Mouse (Mus musculus) embryonic facial prominence, embryonic 14.5 days (tissue): ENCODE measurements around the gene Gpa33. TPM values are rescaled to one million over a fixed set of nuclear protein-coding genes. Genes with fewer than 3 reads are reported as not detected.

Experiments used
- ATAC-seq: fragments of 200-750 bp; cut with Nextera tagmentation; 2 replicates; pipeline ENCODE4 v1.8.0; 2017; ENCODE audit warnings: low read depth, moderate number of reproducible peaks, moderate TSS enrichment
- DNase-seq: peaks from one replicate; pipeline ENCODE4 v3.0.0-alpha.2; 2015; ENCODE audit warnings: low spot score
- H3K27ac ChIP-seq: fragments of 300-500 bp; sonication (generic); replicated peaks from 2 replicates; pipeline ENCODE4 v1.5.1; 2014; ENCODE audit warnings: low read depth, mild to moderate bottlenecking, low read length, moderate library complexity
- H3K27me3 ChIP-seq: fragments of 300-500 bp; sonication (generic); replicated peaks from 2 replicates; pipeline ENCODE4 v1.6.1; 2014; ENCODE audit warnings: low read length; ENCODE audit not compliant: control insufficient read depth, insufficient read depth
- H3K36me3 ChIP-seq: fragments of 300-500 bp; sonication (generic); 2 replicates; pipeline ENCODE4 v1.6.1; 2014; ENCODE audit warnings: low read length, mixed read lengths; ENCODE audit not compliant: control insufficient read depth, insufficient read depth
- H3K4me1 ChIP-seq: fragments of 300-500 bp; sonication (generic); 2 replicates; pipeline ENCODE4 v1.6.1; 2014; ENCODE audit warnings: antibody characterized with exemption, low read length; ENCODE audit not compliant: control insufficient read depth, insufficient read depth
- H3K4me2 ChIP-seq: fragments of 300-500 bp; sonication (generic); 2 replicates; pipeline ENCODE4 v1.6.1; 2014; ENCODE audit warnings: low read depth, mild to moderate bottlenecking, low read length, moderate library complexity, mixed read lengths
- H3K4me3 ChIP-seq: fragments of 300-500 bp; sonication (generic); 2 replicates; pipeline ENCODE4 v1.5.1; 2014; ENCODE audit warnings: low read depth, mild to moderate bottlenecking, low read length
- H3K9ac ChIP-seq: fragments of 300-500 bp; sonication (generic); 2 replicates; pipeline ENCODE4 v1.6.1; 2014; ENCODE audit warnings: low read depth, mild to moderate bottlenecking, low read length, moderate library complexity, mixed read lengths
- H3K9me3 ChIP-seq: fragments of 300-500 bp; sonication (generic); 2 replicates; pipeline ENCODE4 v1.6.1; 2016; ENCODE audit warnings: low read length; ENCODE audit not compliant: control insufficient read depth
- WGBS: fragments of 180-500 bp; shearing (Covaris S2); extraction: QIAGEN DNeasy Blood & Tissue Kit; methylation state at CpG from one replicate; pipeline ENCODE4 v1.1.7; 2014; 5-methylcytosine and 5-hydroxymethylcytosine counted together
- polyA plus RNA-seq: library from polyadenylated mRNA; unstranded; fragments of >200 nt; fragmentation: Nextera tagmentation; extraction: Ambion mirVana; gene quantifications from 2 replicates; pipeline ENCODE4 v1.2.1, GENCODE M21; 2014

The Gpa33 gene
- polyA plus RNA-seq, 1 experiment from 2014 or later = 0.26 TPM

DNA sequence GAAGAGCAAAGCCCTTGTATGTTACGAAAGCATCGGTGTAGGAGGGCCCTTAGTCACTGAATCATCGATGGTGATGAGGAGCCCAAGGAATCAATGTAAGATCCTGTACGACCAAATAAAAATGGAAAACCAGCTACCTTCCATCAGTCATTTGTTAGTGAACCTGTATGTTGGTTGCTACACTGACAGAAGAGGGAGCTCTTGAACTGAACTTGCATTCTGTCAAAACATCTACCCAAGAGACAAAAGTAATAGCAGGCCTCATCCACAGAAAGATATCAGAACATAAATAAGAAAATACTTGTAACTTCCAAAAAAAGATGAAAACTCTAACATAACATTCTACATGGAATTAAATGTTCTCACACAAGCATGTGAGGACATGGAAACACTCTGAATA lies 84.1 kb downstream of the Gpa33 start:
- no peak overlapping the region for H3K4me2 ChIP-seq
- H3K36me3 ChIP-seq = no peaks in the 10 kb centered on the region
- 79% methylated on average over 4 of the region's 4 CpGs for WGBS
- no peak overlapping the region for H3K4me3 ChIP-seq
- no peak overlapping the region for H3K27ac ChIP-seq
- no peaks in the 10 kb centered on the region for H3K4me1 ChIP-seq
- no peaks in the 10 kb centered on the region for H3K27me3 ChIP-seq
- DNase-seq (peak; percentile 11), ATAC-seq (no peak)
- H3K9me3 ChIP-seq = no peaks in the 10 kb centered on the region
- no peak overlapping the region for H3K9ac ChIP-seq

Other genes starting within 250 kb of the Gpa33 start
- 11.4 and 13.6 TPM in 2 replicates for gene Pou2f1, start 127.6 kb upstream of the Gpa33 start, polyA plus RNA-seq
- 11.3 and 14.0 TPM in 2 replicates for gene Dusp27, start 2.3 kb upstream of the Gpa33 start, polyA plus RNA-seq
- gene Mael, start 108.5 kb downstream of the Gpa33 start, polyA plus RNA-seq = 0.11 and 0.26 TPM in 2 replicates
- gene Ildr2, start 123.9 kb downstream of the Gpa33 start, polyA plus RNA-seq = 1.4 and 1.8 TPM in 2 replicates
- gene Tada1, start 248.9 kb downstream of the Gpa33 start, polyA plus RNA-seq = 50.9 and 57.2 TPM in 2 replicates